Mouse (Mus musculus): Measurements from ENCODE around the gene 1110017D15Rik.

DNA sequence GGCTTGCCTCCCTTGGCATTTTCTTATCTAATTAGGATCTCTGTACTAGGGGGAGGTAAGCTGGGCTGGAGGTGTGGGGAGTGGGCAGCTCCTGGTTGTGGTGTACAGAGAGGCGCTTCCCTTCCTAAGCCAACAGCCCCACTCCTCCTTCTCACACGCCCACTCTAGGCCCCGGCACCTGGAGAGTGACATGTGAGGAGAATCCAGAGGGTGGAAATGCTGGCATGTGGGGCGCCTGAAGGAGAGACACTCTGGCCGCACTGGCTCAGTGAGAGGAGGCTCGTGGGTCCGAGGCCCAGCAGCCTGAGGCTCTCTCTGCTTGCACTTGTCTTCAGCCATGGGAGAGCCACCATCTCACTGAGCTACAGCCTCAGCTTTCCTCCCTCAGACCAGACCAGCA lies 1.2 kb upstream of the 1110017D15Rik start:
- no peak for TF ChIP-seq POLR2A (IDR thresholded peaks at IDR 0.05; ENCODE audit: control insufficient read depth, extremely low read depth, insufficient read depth, low read length, poor library complexity)
- TF ChIP-seq CTCF (IDR thresholded peaks at IDR 0.05; ENCODE audit: borderline replicate concordance, control insufficient read depth, extremely low read depth, insufficient read depth, low read length, poor library complexity), result no peak

Data from thymus, adult 2 months (tissue).